Mouse (Mus musculus) liver, embryonic 14.5 days (tissue): Measurements from ENCODE around the gene Stat6. TPM values are rescaled to one million over a fixed set of nuclear protein-coding genes. Genes with fewer than 3 reads are reported as not detected.
"Not testable (repeated sequence)": the region's sequence is repeated elsewhere in the genome, so short reads cannot be mapped to it uniquely, and the experiment has no call there.

Source experiments
- ATAC-seq: fragments of 200-750 bp; cut with Nextera tagmentation; 2 replicates; pipeline ENCODE4 v1.8.0; 2017; ENCODE audit warnings: moderate number of reproducible peaks, mild to moderate bottlenecking, moderate library complexity; ENCODE audit not compliant: insufficient read depth
- DNase-seq, 3 experiments: peaks; one replicate each; pipeline ENCODE4 v3.0.0-alpha.2; 2012 to 2013; ENCODE audit warnings: low read depth in 3 of 3, low spot score in 3 of 3
- H3K27ac ChIP-seq: fragments of 300-500 bp; sonication (generic); 2 replicates; pipeline ENCODE4 v1.5.1; 2014; ENCODE audit warnings: moderate library complexity, mild to moderate bottlenecking, control low read depth, inconsistent platforms
- H3K27me3 ChIP-seq: fragments of 300-500 bp; sonication (generic); 2 replicates; pipeline ENCODE4 v1.6.1; 2014; ENCODE audit warnings: mild to moderate bottlenecking, low read length, moderate library complexity; ENCODE audit not compliant: control insufficient read depth, insufficient read depth
- H3K36me3 ChIP-seq: fragments of 300-500 bp; sonication (generic); replicated peaks from 2 replicates; pipeline ENCODE4 v1.6.1; 2014; ENCODE audit warnings: low read depth; ENCODE audit not compliant: control insufficient read depth, insufficient read depth
- H3K4me1 ChIP-seq, 2 experiments: fragments of 200-500 bp in 1 of 2; fragments of 300-500 bp in 1 of 2; sonication (generic) in 1 of 2; replicated peaks; 2 replicates each; pipeline ENCODE4 v1.6.1; 2012 to 2014; ENCODE audit warnings: antibody characterized with exemption in 1 of 2, inconsistent platforms in 1 of 2, low read length in 1 of 2; ENCODE audit not compliant: control insufficient read depth in 2 of 2, insufficient read depth in 2 of 2
- H3K4me2 ChIP-seq: fragments of 300-500 bp; sonication (generic); 2 replicates; pipeline ENCODE4 v1.6.1; 2014; ENCODE audit warnings: low read depth, mild to moderate bottlenecking, control low read depth, moderate library complexity
- H3K4me3 ChIP-seq, 2 experiments: fragments of 200-500 bp in 1 of 2; fragments of 300-500 bp in 1 of 2; sonication (generic) in 1 of 2; 2 replicates each; pipeline ENCODE4 v1.5.1; 2012 to 2014; ENCODE audit warnings: low read depth in 2 of 2, low read length in 2 of 2, mild to moderate bottlenecking in 2 of 2, control low read depth in 1 of 2, inconsistent platforms in 1 of 2, moderate library complexity in 1 of 2; ENCODE audit not compliant: insufficient read depth in 1 of 2
- H3K9ac ChIP-seq: fragments of 300-500 bp; sonication (generic); replicated peaks from 2 replicates; pipeline ENCODE4 v1.6.1; 2014; ENCODE audit warnings: mild to moderate bottlenecking, control low read depth, moderate library complexity
- H3K9me3 ChIP-seq: fragments of 300-500 bp; sonication (generic); 2 replicates; pipeline ENCODE4 v1.6.1; 2016; ENCODE audit warnings: low read length, mixed read lengths; ENCODE audit not compliant: control insufficient read depth
- CTCF ChIP-seq: IDR thresholded peaks from 2 replicates; pipeline ENCODE4 v1.5.1; 2016; ENCODE audit warnings: antibody characterized with exemption, low read depth, control low read depth
- EP300 ChIP-seq: IDR thresholded peaks from 2 replicates; pipeline ENCODE4 v1.6.1; 2016; ENCODE audit warnings: antibody characterized with exemption, low read depth
- WGBS: fragments of 180-500 bp; shearing (Covaris S2); extraction: QIAGEN DNeasy Blood & Tissue Kit; methylation state at CpG from one replicate; pipeline ENCODE4 v1.1.7; 2014; ENCODE audit not compliant: insufficient replicate concordance; 5-methylcytosine and 5-hydroxymethylcytosine counted together
- polyA plus RNA-seq, 2 experiments: library from polyadenylated mRNA; depleted of rRNA in 1 of 2; stranded (reverse) in 1 of 2; unstranded in 1 of 2; fragments of >200 nt; fragmentation: Nextera tagmentation in 1 of 2; extraction: Ambion mirVana in 1 of 2; gene quantifications; 2 replicates each; pipeline versions ENCODE4 v1.2.1 to v1.2.3; 2012 to 2014

Gene Stat6
- polyA plus RNA-seq, 2 experiments = 10.2 to 10.9 TPM

DNA sequence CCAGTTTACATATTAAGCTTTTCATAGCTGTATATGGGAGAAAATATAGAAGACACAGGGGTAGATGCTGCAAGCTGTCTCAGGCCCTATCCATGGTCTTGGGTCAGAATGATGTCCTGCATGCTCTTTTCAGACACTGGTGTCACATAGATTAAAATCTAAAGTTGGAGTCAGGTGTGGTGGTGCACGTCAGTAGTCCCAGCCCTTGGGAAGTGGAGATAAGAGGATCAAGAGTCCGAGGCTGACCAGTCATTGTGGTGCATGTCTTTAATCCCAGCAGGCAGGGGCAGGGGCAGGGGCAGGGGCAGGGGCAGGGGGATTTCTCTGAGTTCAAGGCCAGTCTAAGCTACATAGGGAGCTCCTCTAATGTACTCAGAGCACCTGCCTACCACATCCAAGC, 3.0 kb downstream of the Stat6 start:
- Histone ChIP-seq H3K4me3 (no peak overlapping the region), H3K4me1 (peaks cover 10 to 13% of the 10 kb centered on the region in 2 experiments), H3K9me3 (no peaks in the 10 kb centered on the region), H3K27me3 (no peaks in the 10 kb centered on the region), H3K36me3 (peaks cover under 1% of the 10 kb centered on the region; the same call in 1 of the 2 replicates), H3K4me2 (no peak overlapping the region), H3K27ac (no peak overlapping the region), H3K9ac (no peak overlapping the region)
- WGBS = 41% methylated on average over 2 of the region's 2 CpGs
- DNase-seq (no peak), ATAC-seq (no peak)
- no peak for TF ChIP-seq CTCF
- no peak for TF ChIP-seq EP300

GRCm38 (mm10) chr10:127652906-127653638, 10.3 kb downstream of the Stat6 start:
- Histone ChIP-seq H3K9ac (no peak overlapping the region), H3K27ac (no peak overlapping the region), H3K4me3 (no peak overlapping the region), H3K4me2 (no peak overlapping the region), H3K9me3 (no peaks in the 10 kb centered on the region), H3K27me3 (no peaks in the 10 kb centered on the region), H3K4me1 (peaks cover 0 to 2% of the 10 kb centered on the region in 2 experiments; a peak in 1 of 4 replicates), H3K36me3 (peaks cover 5% of the 10 kb centered on the region; the same call in 1 of the 2 replicates)
- WGBS = 70% methylated on average over 21 of the region's 21 CpGs
- ATAC-seq (no peak), DNase-seq (no peak)
- TF ChIP-seq EP300 = no peak
- no peak for TF ChIP-seq CTCF

DNA sequence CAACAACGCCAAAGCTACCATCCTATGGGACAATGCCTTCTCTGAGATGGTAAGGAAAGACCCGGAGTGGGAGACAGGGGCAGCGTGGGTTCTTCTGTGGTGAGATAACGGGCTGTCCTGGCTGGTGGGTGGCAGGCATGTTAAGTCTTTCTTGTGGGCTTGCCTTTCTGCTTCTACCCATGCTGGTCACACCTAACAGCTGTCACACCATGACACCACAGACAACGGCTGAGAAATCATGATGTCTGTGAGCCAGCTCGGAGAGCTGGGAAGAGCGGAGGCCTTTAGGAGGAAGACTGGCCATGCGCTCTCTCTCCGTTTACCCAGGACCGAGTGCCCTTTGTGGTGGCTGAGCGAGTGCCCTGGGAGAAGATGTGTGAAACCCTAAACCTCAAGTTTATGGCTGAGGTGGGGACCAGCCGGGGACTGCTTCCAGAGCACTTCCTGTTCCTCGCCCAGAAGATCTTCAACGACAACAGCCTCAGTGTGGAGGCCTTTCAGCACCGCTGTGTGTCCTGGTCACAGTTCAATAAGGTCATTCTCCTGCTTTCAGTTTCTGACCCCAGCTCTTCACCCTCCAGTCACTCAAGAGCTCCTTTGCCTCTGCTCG, 12.3 kb downstream of the Stat6 start:
- Histone ChIP-seq H3K9me3 (no peaks in the 10 kb centered on the region), H3K36me3 (peaks cover 5% of the 10 kb centered on the region; the same call in 1 of the 2 replicates), H3K4me3 (no peak overlapping the region), H3K4me1 (peaks cover 0 to 2% of the 10 kb centered on the region in 2 experiments; a peak in 1 of 4 replicates), H3K27ac (no peak overlapping the region), H3K27me3 (no peaks in the 10 kb centered on the region), H3K4me2 (no peak overlapping the region), H3K9ac (no peak overlapping the region)
- DNase-seq (no peak), ATAC-seq (no peak)
- 56% methylated on average over 16 of the region's 16 CpGs for WGBS
- no peak for TF ChIP-seq CTCF
- no peak for TF ChIP-seq EP300

GRCm38 (mm10) chr10:127657617-127658016, 14.8 kb downstream of the Stat6 start:
- not testable (repeated sequence) for H3K4me2 ChIP-seq, DNase-seq, H3K27ac ChIP-seq, H3K27me3 ChIP-seq, H3K36me3 ChIP-seq, H3K9me3 ChIP-seq, ATAC-seq, H3K4me3 ChIP-seq, H3K9ac ChIP-seq
- WGBS = 81% methylated on average over 6 of the region's 6 CpGs
- H3K4me1 ChIP-seq = peaks cover 0 to 12% of the 10 kb centered on the region in 2 experiments; a peak in 2 of 4 replicates

GRCm38 (mm10) chr10:127658076-127658475, 15.3 kb downstream of the Stat6 start:
- Histone ChIP-seq H3K4me2 (no peak overlapping the region), H3K4me3 (no peak overlapping the region), H3K27me3 (no peaks in the 10 kb centered on the region; the same call in 1 of the 2 replicates), H3K9ac (no peak overlapping the region), H3K27ac (no peak overlapping the region), H3K9me3 (no peaks in the 10 kb centered on the region), H3K36me3 (peaks cover 2% of the 10 kb centered on the region; the same call in 1 of the 2 replicates), H3K4me1 (peaks cover 0 to 13% of the 10 kb centered on the region in 2 experiments; a peak in 2 of 4 replicates)
- DNase-seq (no peak), ATAC-seq (no peak)
- TF ChIP-seq EP300 (no peak), CTCF (no peak)
- WGBS = 18% methylated on average over 6 of the region's 6 CpGs
